Mouse (Mus musculus): ENCODE results near the gene Bri3.

Bri3 gene

DNA sequence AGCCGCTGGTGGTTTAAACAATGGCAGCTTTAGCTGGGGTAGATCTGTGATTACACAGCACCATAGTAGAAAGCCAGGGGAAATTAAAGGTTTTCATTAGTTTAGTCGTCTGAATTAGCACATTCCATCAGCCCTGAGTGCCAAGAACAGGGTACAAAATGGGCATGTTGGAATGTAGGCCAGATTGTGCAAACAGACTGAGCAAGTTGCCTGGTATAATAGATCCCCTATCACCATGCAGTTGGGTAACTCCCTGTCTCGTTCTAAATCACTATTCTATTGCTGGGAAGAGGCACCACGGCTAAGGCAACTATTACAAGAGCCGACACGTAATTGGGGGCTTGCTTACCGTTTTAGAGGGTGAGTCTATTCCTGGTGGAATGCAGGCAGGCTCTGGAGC is 9.5 kb upstream of the Bri3 start:
- DNase-seq, result no peak

GRCm38 (mm10) chr5:144238969-144239368 is 5.3 kb upstream of the Bri3 start:
- DNase-seq, result no peak

DNA sequence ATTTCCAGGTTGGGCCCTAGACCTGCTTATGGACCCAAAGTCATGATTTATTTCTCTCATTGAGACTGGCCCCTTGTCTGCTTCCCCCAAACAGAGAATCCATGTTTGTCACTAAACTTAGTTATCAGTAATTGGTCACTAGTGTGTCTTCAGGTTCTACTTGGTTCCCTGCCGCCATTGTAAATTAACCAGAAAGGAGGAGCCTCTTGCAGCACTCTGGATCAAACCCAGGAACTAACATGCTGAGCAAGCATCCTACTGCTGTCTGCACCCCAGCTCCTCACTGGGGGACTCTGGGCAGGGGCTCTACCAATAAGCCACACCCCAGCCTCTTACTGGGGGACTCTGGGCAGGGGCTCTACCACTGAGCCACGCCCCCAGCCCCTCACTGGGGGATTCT is 1.4 kb downstream of the Bri3 start:
- no peak for DNase-seq

DNA sequence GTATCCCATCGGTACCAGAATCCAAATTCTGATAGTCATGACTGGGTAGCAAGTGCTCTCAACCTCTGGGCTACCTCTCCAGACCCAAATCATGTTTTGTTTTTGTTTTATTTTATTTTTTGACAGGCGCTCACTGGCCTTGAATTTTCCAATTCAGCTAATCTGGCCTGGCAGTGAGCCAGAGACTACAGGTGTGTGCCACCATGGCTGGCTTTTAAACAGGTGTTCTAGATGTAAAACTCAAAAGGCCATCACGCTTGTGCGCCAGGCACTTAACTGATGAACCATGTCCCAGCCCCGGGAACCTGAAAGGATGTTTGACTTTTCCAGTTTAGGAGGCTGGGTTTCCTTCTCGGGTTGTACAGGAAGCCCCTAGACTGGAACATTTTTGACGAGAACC is 2.4 kb downstream of the Bri3 start:
- no peak for DNase-seq

GRCm38 (mm10) chr5:144247307-144247706 is 3.1 kb downstream of the Bri3 start:
- no peak for DNase-seq

GRCm38 (mm10) chr5:144247906-144248585 is 3.8 kb downstream of the Bri3 start:
- DNase-seq, result no peak

DNA sequence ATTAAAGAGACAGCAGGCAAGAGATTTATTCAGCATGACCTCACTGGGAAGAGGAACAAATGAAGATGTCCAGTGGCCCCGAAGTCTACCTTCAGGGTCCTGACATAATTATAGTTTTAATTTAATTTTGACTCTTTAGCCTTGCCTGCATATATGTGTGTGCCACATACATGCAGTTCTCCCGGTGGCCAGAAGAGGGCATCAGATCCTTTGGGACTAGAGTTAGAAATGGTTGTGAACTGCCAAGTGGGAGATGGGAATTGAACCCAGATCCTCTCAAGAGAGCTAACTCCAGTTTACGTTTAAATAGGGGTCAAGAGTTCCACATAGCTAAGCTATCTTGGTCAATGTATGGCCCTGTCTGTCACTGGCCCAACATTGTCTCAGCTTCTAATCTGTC is 5.6 kb downstream of the Bri3 start:
- peak in 1 of 2 experiments; percentile 46 for DNase-seq

GRCm38 (mm10) chr5:144251876-144252577 is 7.8 kb downstream of the Bri3 start:
- no peak for DNase-seq

DNA sequence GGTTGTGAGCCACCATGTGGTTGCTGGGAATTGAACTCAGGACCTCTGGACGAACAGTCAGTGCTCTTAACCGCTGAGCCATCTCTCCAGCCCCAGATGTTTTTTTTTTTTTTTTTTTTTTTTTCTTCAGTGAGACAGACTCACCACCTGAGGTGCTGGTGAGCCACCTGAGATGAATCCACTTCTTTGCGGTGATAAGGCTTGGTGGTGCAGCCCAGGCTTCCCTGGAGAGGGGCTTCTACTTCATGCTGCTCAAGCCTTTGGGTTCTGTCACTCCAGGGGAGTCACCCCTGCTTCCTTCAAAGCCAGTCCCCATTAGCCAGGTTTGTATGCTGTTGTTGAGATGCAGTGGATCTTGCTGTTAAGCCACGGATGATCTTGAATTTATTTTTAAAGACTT is 9.0 kb downstream of the Bri3 start:
- no peak for DNase-seq

GRCm38 (mm10) chr5:144254122-144254810 is 10.0 kb downstream of the Bri3 start:
- no peak for DNase-seq

DNA sequence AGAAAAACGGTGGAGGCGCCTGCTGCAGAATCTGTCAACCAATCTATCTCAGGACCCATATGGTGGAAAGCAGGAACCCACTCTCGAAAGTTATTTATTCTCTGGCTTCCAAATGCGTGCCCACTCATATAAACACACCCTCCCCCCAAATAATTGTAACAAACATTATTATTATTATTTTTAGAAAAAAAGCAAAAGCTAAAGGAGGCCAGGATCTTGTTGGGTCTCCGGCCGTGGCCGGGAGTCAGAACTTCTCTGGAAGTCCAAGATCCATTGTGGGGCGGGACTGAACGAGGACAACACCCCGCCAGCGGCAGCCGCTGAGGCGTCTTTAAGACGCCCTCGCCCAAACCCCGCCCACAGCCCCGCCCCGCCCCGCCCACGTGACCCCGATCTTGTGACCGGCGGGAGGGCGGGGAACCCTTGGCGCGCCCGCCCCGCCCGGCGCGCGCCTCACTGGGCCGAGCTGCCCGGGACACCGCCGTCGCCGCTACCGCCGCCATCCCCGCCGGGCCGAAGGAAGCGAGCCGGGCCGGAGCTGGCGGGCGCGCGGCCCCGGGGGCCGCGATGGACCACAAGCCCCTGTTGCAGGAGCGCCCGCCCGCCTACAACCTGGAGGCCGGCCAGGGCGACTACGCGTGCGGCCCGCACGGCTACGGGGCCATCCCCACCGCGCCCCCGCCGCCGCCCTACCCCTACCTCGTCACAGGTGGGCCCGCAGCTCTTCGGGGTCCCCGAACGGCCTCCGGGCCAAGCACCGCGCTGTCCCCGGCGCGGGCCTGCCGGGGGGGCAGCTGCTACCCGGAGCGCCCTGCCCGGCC is 10.8 kb downstream of the Bri3 start:
- DNase-seq, result peak; percentile 86 to 87

DNA sequence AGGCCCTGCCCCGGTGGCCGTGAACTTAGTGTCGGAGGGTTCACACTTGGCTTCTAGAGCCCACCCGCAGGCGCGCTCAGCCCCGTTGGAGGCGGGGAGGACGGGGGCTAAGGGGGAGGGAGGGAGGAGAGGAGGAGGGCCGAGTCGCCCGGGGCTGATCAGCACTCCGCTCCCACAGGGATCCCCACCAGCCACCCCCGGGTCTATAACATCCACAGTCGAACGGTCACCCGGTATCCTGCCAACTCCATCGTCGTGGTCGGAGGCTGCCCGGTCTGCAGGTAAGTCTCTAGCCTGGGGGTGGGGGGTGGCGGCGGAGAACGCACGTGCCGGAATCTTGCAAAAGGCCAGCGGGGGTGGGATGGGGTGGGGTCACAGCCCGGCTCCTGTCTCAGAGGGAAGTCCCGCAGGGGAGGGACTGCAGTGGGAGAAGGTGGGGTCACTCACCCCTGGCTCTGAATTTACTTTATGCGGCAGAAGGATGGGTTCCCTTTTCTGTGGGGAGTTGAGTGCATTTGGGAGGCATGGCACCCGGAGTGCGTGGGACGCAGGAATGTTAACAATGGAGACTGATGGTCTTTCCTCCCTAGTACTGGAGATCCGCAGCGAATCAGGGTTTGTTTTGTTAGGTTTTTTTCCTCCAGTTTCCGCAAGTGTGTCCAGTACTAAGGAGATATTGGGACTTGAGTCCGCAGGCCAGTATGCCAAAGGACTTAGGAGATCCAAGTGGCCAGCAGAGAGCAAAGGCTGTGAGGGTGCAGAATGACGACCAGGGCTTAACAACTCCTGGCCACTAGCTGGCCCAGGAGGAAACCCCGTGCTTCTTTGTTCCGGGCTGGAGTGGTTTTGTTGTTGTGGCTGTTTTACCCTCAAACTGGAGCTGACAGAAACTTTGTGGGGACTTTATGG is 11.6 kb downstream of the Bri3 start:
- peak; percentile 55 to 61 for DNase-seq

GRCm38 (mm10) chr5:144256541-144256870 is 12.3 kb downstream of the Bri3 start:
- DNase-seq, result no peak

DNA sequence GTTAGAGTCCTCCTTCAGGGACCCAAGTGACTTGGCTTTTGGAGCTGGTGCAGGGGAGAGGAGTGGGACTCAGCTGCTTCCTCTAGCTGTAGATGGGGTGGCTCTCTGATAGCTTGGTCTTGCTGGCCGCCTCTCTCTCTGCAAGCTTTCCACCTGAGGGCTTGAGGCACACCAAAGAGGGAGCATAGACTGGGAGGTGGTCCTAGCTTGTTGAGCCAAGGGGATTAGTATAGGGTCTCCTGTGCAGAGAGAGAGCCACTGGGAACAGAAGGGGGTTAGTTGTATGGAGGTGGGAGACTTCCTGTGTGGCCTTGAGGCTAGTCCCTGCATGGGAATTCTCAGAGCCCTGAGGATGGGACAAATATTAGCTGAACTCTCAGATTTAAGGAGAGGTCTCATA is 12.7 kb downstream of the Bri3 start:
- DNase-seq, result no peak

- DNase-seq, result no peak
Observed at GRCm38 (mm10) chr5:144257451-144258110, 13.3 kb downstream of the Bri3 start.

DNA sequence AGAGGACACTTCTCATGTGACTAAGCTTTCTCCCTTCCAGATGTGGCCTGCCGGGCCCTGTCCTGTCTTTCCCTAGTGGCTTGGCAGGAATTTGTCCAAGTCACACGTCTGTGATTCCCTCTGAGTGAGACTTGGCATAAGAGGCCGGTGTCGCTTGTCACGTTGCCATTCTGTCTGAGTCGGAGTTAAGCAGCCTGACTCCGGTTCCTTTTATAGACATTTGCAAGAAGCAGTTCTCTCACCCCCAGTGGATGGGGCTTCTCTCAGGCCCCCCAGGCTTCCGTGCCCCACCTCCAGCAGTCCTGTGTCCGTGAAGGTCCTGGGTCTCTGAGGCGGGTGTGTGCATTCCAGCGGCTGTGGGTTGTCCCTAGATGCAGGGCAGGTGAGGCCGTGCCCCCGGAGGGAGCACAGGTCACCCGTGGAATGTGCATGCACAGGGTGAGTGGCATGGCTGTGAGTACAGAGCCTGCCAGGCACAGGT is 13.9 kb downstream of the Bri3 start:
- peak; percentile 60 to 63 for DNase-seq

GRCm38 (mm10) chr5:144258687-144259086 is 14.4 kb downstream of the Bri3 start:
- DNase-seq, result no peak

DNA sequence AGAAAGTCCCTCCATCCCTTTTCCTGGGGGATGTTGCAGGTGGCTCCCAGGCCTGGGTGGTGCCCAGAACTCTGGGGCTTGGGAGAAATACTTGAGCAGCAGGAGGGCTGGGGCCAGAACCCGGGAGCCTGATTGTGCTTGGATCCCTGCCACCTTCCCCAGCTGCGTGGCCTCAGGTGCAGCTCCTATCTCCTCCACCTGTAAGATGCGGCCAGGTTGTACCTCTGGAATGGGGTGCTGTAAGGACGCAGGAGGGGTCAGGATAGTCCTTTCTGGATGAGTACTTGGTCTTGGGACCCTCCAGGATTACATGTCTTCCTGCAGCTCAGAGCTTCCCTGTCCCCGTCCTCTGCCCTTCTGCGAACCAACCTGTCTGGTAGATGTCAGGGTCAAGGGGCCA is 15.0 kb downstream of the Bri3 start:
- no peak for DNase-seq

GRCm38 (mm10) chr5:144260464-144260863 is 16.2 kb downstream of the Bri3 start:
- no peak for DNase-seq

DNA sequence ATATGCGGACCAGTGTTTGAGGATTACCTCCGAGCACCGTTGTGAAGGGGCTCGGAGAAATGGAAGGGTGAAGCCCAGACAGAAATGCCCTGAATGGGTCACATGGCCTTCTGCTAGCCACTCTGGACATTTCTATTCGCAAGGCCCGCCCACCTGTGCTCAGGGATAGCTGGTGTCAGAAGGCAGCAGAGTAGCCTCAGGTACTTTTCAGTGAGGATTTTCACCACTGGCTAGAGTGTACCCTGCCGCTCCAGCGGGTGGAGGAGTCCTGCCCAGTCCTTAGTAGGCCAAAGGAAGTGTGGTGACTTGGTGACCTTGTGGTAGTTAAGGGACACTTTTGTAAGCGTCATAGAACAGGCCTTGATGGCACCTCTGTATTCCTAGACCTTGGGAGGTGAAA is 17.1 kb downstream of the Bri3 start:
- no peak for DNase-seq

DNA sequence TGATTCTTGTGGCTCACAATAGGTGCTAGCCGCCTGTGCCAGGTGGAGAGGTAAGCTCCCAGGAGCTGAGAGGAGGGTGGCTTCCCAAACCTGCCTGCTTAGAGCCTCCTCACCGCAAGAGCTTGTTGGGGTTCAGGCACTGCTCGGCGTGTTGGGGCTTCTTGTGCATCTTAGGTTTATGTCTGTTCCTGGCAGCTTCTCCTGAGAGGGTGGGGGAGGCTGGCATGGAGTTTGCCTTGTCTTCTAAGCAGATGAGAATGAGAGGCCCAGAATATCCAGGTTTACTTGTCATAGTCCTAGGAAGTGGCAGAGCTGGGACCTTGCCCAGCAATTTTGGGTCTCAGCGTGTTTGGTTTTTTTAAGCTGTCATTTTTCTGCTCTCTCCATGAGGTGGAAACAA is 17.6 kb downstream of the Bri3 start:
- DNase-seq, result no peak
